Mouse (Mus musculus): Measurements from ENCODE around the gene Thsd4.

The Thsd4 gene

GRCm38 (mm10) chr9:60457359-60458210 is 64.3 kb downstream of the Thsd4 start:
- in situ Hi-C loops (cut with MboI; ENCODE audit: low sequenced_read_pairs), result no loop called here

- in situ Hi-C loops (cut with MboI; ENCODE audit: low sequenced_read_pairs), result no loop called here
These were observed 65.2 kb downstream of the Thsd4 start for GRCm38 (mm10) chr9:60456651-60457050.

GRCm38 (mm10) chr9:60454406-60455076 is 67.3 kb downstream of the Thsd4 start:
- in situ Hi-C loops (cut with MboI; ENCODE audit: low sequenced_read_pairs), result no loop called here

- in situ Hi-C loops (cut with MboI; ENCODE audit: low sequenced_read_pairs), result no loop called here
These were observed 72.3 kb downstream of the Thsd4 start for GRCm38 (mm10) chr9:60449498-60449897.

- in situ Hi-C loops (cut with MboI; ENCODE audit: low sequenced_read_pairs), result no loop called here
These were observed 76.0 kb downstream of the Thsd4 start for GRCm38 (mm10) chr9:60445821-60446220.

- in situ Hi-C loops (cut with MboI; ENCODE audit: low sequenced_read_pairs), result no loop called here
These were observed 80.5 kb downstream of the Thsd4 start for GRCm38 (mm10) chr9:60441274-60441902.

- in situ Hi-C loops (cut with MboI; ENCODE audit: low sequenced_read_pairs), result no loop called here
These were observed 81.3 kb downstream of the Thsd4 start for GRCm38 (mm10) chr9:60440506-60440905.

- in situ Hi-C loops (cut with MboI; ENCODE audit: low sequenced_read_pairs), result no loop called here
These were observed 85.6 kb downstream of the Thsd4 start for GRCm38 (mm10) chr9:60436246-60436645.

GRCm38 (mm10) chr9:60434093-60434492 is 87.8 kb downstream of the Thsd4 start:
- in situ Hi-C loops (cut with MboI; ENCODE audit: low sequenced_read_pairs), result no loop called here

- in situ Hi-C loops (cut with MboI; ENCODE audit: low sequenced_read_pairs), result no loop called here
These were observed 89.9 kb downstream of the Thsd4 start for GRCm38 (mm10) chr9:60431924-60432323.

GRCm38 (mm10) chr9:60430017-60430416 is 91.8 kb downstream of the Thsd4 start:
- in situ Hi-C loops (cut with MboI; ENCODE audit: low sequenced_read_pairs), result no loop called here

GRCm38 (mm10) chr9:60414076-60414755 is 107.6 kb downstream of the Thsd4 start:
- in situ Hi-C loops (cut with MboI; ENCODE audit: low sequenced_read_pairs), result no loop called here

GRCm38 (mm10) chr9:60410872-60411635 is 110.8 kb downstream of the Thsd4 start:
- in situ Hi-C loops (cut with MboI; ENCODE audit: low sequenced_read_pairs), result no loop called here

GRCm38 (mm10) chr9:60407374-60407773 is 114.5 kb downstream of the Thsd4 start:
- in situ Hi-C loops (cut with MboI; ENCODE audit: low sequenced_read_pairs), result no loop called here

GRCm38 (mm10) chr9:60405777-60406176 is 116.1 kb downstream of the Thsd4 start:
- in situ Hi-C loops (cut with MboI; ENCODE audit: low sequenced_read_pairs), result no loop called here

GRCm38 (mm10) chr9:60402681-60403080 is 119.2 kb downstream of the Thsd4 start:
- in situ Hi-C loops (cut with MboI; ENCODE audit: low sequenced_read_pairs), result no loop called here

- in situ Hi-C loops (cut with MboI; ENCODE audit: low sequenced_read_pairs), result no loop called here
These were observed 121.8 kb downstream of the Thsd4 start for GRCm38 (mm10) chr9:60400001-60400400.

GRCm38 (mm10) chr9:60398073-60398472 is 123.8 kb downstream of the Thsd4 start:
- in situ Hi-C loops (cut with MboI; ENCODE audit: low sequenced_read_pairs), result no loop called here

- in situ Hi-C loops (cut with MboI; ENCODE audit: low sequenced_read_pairs), result no loop called here
These were observed 125.8 kb downstream of the Thsd4 start for GRCm38 (mm10) chr9:60396096-60396495.

- in situ Hi-C loops (cut with MboI; ENCODE audit: low sequenced_read_pairs), result no loop called here
These were observed 128.9 kb downstream of the Thsd4 start for GRCm38 (mm10) chr9:60392916-60393315.

Measured in CH12F3 (cell line).